Mouse (Mus musculus): ENCODE measurements at regions not wholly inside any gene's neighbourhood (a gene's known extent, or its start where the extent isn't known, plus 50 kb on each side); places are given as distances from the start of the nearest gene placed in this dataset.
A peak's percentile ranks its signal among the peaks of the same experiment; 100 is the strongest.

DNA sequence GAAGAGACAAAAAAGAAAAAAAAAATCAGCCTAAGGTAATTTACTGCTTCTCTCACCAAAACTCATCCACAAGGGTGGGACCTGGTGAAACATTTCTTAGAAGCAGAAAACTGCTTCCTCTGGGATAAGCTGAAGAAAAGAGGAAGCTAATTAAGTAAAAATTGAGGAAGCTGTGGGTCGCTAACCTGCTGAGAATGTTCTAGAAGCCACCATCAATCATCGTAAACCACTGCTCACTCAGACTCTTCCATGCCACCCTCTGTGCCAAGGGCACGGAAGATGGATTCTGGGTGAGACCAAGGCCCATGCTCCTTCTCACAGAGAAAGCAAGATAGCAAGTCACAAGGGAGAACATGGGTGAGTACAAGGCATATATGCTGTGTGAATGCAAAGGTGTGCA is 272.7 kb upstream of the Prox1 start:
- Histone ChIP-seq H3K36me3 (replicated peaks; ENCODE audit: control insufficient read depth, insufficient read depth, low read depth, low read length) (no peaks in the 10 kb centered on the region), H3K9ac (replicated peaks; ENCODE audit: low read length) (no peak overlapping the region), H3K4me1 (ENCODE audit: control insufficient read depth, insufficient read depth, low read length) (no peaks in the 10 kb centered on the region), H3K4me2 (ENCODE audit: low read depth, low read length) (no peak overlapping the region), H3K4me3 (ENCODE audit: low read depth, low read length) (no peak overlapping the region), H3K27ac (replicated peaks; ENCODE audit: low read depth, low read length) (no peak overlapping the region), H3K27me3 (ENCODE audit: control insufficient read depth, insufficient read depth, low read length) (no peaks in the 10 kb centered on the region), H3K9me3 (replicated peaks; ENCODE audit: control insufficient read depth, low read length) (no peaks in the 10 kb centered on the region)
- 86% methylated on average over 3 of the region's 3 CpGs for WGBS
- DNase-seq (ENCODE audit: low spot score) (no peak), ATAC-seq (replicated peaks; ENCODE audit: insufficient number of reproducible peaks, low FRiP score, low TSS enrichment, low read depth) (no peak)

GRCm38 (mm10) chr1:190442166-190442565 is 271.7 kb upstream of the Prox1 start:
- no peaks in the 10 kb centered on the region for H3K4me1 ChIP-seq (ENCODE audit: control insufficient read depth, insufficient read depth, low read length)
- ATAC-seq (replicated peaks; ENCODE audit: insufficient number of reproducible peaks, low FRiP score, low TSS enrichment, low read depth) (no peak), DNase-seq (ENCODE audit: low spot score) (no peak)
- H3K9ac ChIP-seq (replicated peaks; ENCODE audit: low read length), result no peak overlapping the region
- WGBS, result 72% methylated on average over 4 of the region's 4 CpGs
- no peak overlapping the region for H3K27ac ChIP-seq (replicated peaks; ENCODE audit: low read depth, low read length)
- H3K4me2 ChIP-seq (ENCODE audit: low read depth, low read length), result no peak overlapping the region
- no peaks in the 10 kb centered on the region for H3K9me3 ChIP-seq (replicated peaks; ENCODE audit: control insufficient read depth, low read length)
- H3K36me3 ChIP-seq (replicated peaks; ENCODE audit: control insufficient read depth, insufficient read depth, low read depth, low read length), result no peaks in the 10 kb centered on the region
- H3K4me3 ChIP-seq (ENCODE audit: low read depth, low read length), result no peak overlapping the region
- H3K27me3 ChIP-seq (ENCODE audit: control insufficient read depth, insufficient read depth, low read length), result no peaks in the 10 kb centered on the region

- Histone ChIP-seq H3K9me3 (replicated peaks; ENCODE audit: control insufficient read depth, low read length) (no peaks in the 10 kb centered on the region), H3K36me3 (replicated peaks; ENCODE audit: control insufficient read depth, insufficient read depth, low read depth, low read length) (no peaks in the 10 kb centered on the region), H3K27ac (replicated peaks; ENCODE audit: low read depth, low read length) (no peak overlapping the region), H3K4me2 (ENCODE audit: low read depth, low read length) (no peak overlapping the region), H3K9ac (replicated peaks; ENCODE audit: low read length) (no peak overlapping the region), H3K4me3 (ENCODE audit: low read depth, low read length) (no peak overlapping the region), H3K27me3 (ENCODE audit: control insufficient read depth, insufficient read depth, low read length) (no peaks in the 10 kb centered on the region), H3K4me1 (ENCODE audit: control insufficient read depth, insufficient read depth, low read length) (no peaks in the 10 kb centered on the region)
- DNase-seq (ENCODE audit: low spot score) (no peak), ATAC-seq (replicated peaks; ENCODE audit: insufficient number of reproducible peaks, low FRiP score, low TSS enrichment, low read depth) (no peak)
- WGBS, result 89% methylated on average over 2 of the region's 2 CpGs
Measured at GRCm38 (mm10) chr1:190438789-190439188, 268.3 kb upstream of the Prox1 start.

GRCm38 (mm10) chr1:190422874-190423273 is 252.4 kb upstream of the Prox1 start:
- 88% methylated on average over 9 of the region's 9 CpGs for WGBS
- H3K9ac ChIP-seq (replicated peaks; ENCODE audit: low read length), result no peak overlapping the region
- no peaks in the 10 kb centered on the region for H3K27me3 ChIP-seq (ENCODE audit: control insufficient read depth, insufficient read depth, low read length)
- H3K4me1 ChIP-seq (ENCODE audit: control insufficient read depth, insufficient read depth, low read length), result no peaks in the 10 kb centered on the region
- ATAC-seq (replicated peaks; ENCODE audit: insufficient number of reproducible peaks, low FRiP score, low TSS enrichment, low read depth) (no peak), DNase-seq (ENCODE audit: low spot score) (no peak)
- no peaks in the 10 kb centered on the region for H3K9me3 ChIP-seq (replicated peaks; ENCODE audit: control insufficient read depth, low read length)
- no peak overlapping the region for H3K4me2 ChIP-seq (ENCODE audit: low read depth, low read length)
- no peak overlapping the region for H3K4me3 ChIP-seq (ENCODE audit: low read depth, low read length)
- no peak overlapping the region for H3K27ac ChIP-seq (replicated peaks; ENCODE audit: low read depth, low read length)
- H3K36me3 ChIP-seq (replicated peaks; ENCODE audit: control insufficient read depth, insufficient read depth, low read depth, low read length), result no peaks in the 10 kb centered on the region

DNA sequence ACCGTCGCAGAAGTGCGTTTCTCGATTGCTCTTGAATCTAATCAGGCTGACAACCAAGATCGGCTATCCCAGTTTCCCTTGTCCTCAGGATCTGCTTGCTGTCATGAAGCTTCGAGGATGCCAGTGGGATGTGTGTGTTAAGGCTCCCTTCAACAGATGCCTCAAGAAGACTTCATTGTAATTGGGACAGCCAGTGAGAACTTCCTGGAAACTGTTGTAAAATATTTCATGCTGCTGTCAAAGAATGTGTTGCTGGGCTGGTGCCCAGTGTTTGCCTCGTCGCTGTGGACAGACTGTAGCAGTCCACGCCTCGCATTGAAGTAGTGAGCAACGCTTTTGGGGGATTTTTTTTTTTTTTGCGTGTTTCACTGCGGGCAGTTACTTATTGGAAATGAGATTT is 249.2 kb upstream of the Prox1 start:
- Histone ChIP-seq H3K4me1 (ENCODE audit: control insufficient read depth, insufficient read depth, low read length) (no peaks in the 10 kb centered on the region), H3K36me3 (replicated peaks; ENCODE audit: control insufficient read depth, insufficient read depth, low read depth, low read length) (no peaks in the 10 kb centered on the region), H3K4me2 (ENCODE audit: low read depth, low read length) (no peak overlapping the region), H3K27ac (replicated peaks; ENCODE audit: low read depth, low read length) (no peak overlapping the region), H3K27me3 (ENCODE audit: control insufficient read depth, insufficient read depth, low read length) (no peaks in the 10 kb centered on the region), H3K9me3 (replicated peaks; ENCODE audit: control insufficient read depth, low read length) (no peaks in the 10 kb centered on the region), H3K9ac (replicated peaks; ENCODE audit: low read length) (no peak overlapping the region), H3K4me3 (ENCODE audit: low read depth, low read length) (no peak overlapping the region)
- WGBS, result 83% methylated on average over 13 of the region's 13 CpGs
- DNase-seq (ENCODE audit: low spot score) (no peak), ATAC-seq (replicated peaks; ENCODE audit: insufficient number of reproducible peaks, low FRiP score, low TSS enrichment, low read depth) (no peak)

DNA sequence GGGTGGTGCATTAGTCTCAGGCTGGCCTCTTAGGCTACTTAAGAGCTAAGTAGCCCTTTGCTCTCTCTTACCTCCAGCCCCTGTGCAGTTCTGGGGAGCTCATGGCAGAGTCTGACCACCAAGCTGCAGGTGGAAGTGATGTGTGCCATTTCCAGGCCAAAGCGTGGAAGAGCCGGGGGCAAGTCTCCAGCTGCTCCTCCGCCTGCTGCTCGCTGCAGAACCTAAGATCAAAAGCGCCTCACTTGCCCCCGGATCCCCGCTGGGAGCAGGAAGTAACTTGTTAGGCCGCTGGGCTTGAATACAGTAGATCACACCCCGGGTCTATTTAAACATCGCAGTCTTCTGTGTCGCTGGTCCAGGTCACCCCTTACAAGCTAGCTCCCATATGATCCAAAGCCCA is 246.8 kb upstream of the Prox1 start:
- H3K36me3 ChIP-seq (replicated peaks; ENCODE audit: control insufficient read depth, insufficient read depth, low read depth, low read length), result no peaks in the 10 kb centered on the region
- no peak overlapping the region for H3K9ac ChIP-seq (replicated peaks; ENCODE audit: low read length)
- no peaks in the 10 kb centered on the region for H3K9me3 ChIP-seq (replicated peaks; ENCODE audit: control insufficient read depth, low read length)
- H3K4me1 ChIP-seq (ENCODE audit: control insufficient read depth, insufficient read depth, low read length), result no peaks in the 10 kb centered on the region
- peak; percentile 17 for DNase-seq (ENCODE audit: low spot score)
- no peak overlapping the region for H3K4me2 ChIP-seq (ENCODE audit: low read depth, low read length)
- WGBS, result 13% methylated on average over 11 of the region's 11 CpGs
- ATAC-seq (replicated peaks; ENCODE audit: insufficient number of reproducible peaks, low FRiP score, low TSS enrichment, low read depth), result no peak
- no peak overlapping the region for H3K4me3 ChIP-seq (ENCODE audit: low read depth, low read length)
- H3K27ac ChIP-seq (replicated peaks; ENCODE audit: low read depth, low read length), result no peak overlapping the region
- H3K27me3 ChIP-seq (ENCODE audit: control insufficient read depth, insufficient read depth, low read length), result no peaks in the 10 kb centered on the region

GRCm38 (mm10) chr1:190411756-190412155 is 241.2 kb upstream of the Prox1 start:
- no peak overlapping the region for H3K9ac ChIP-seq (replicated peaks; ENCODE audit: low read length)
- no peaks in the 10 kb centered on the region for H3K9me3 ChIP-seq (replicated peaks; ENCODE audit: control insufficient read depth, low read length)
- ATAC-seq (replicated peaks; ENCODE audit: insufficient number of reproducible peaks, low FRiP score, low TSS enrichment, low read depth) (no peak), DNase-seq (ENCODE audit: low spot score) (no peak)
- H3K4me2 ChIP-seq (ENCODE audit: low read depth, low read length), result no peak overlapping the region
- H3K27ac ChIP-seq (replicated peaks; ENCODE audit: low read depth, low read length), result no peak overlapping the region
- H3K27me3 ChIP-seq (ENCODE audit: control insufficient read depth, insufficient read depth, low read length), result no peaks in the 10 kb centered on the region
- H3K36me3 ChIP-seq (replicated peaks; ENCODE audit: control insufficient read depth, insufficient read depth, low read depth, low read length), result no peaks in the 10 kb centered on the region
- no peaks in the 10 kb centered on the region for H3K4me1 ChIP-seq (ENCODE audit: control insufficient read depth, insufficient read depth, low read length)
- WGBS, result 88% methylated on average over 5 of the region's 5 CpGs
- no peak overlapping the region for H3K4me3 ChIP-seq (ENCODE audit: low read depth, low read length)

GRCm38 (mm10) chr1:190403335-190403734 is 232.8 kb upstream of the Prox1 start:
- no peaks in the 10 kb centered on the region for H3K36me3 ChIP-seq (replicated peaks; ENCODE audit: control insufficient read depth, insufficient read depth, low read depth, low read length)
- H3K27ac ChIP-seq (replicated peaks; ENCODE audit: low read depth, low read length), result no peak overlapping the region
- H3K4me1 ChIP-seq (ENCODE audit: control insufficient read depth, insufficient read depth, low read length), result no peaks in the 10 kb centered on the region
- no peak overlapping the region for H3K4me3 ChIP-seq (ENCODE audit: low read depth, low read length)
- H3K27me3 ChIP-seq (ENCODE audit: control insufficient read depth, insufficient read depth, low read length), result no peaks in the 10 kb centered on the region
- H3K4me2 ChIP-seq (ENCODE audit: low read depth, low read length), result no peak overlapping the region
- no peaks in the 10 kb centered on the region for H3K9me3 ChIP-seq (replicated peaks; ENCODE audit: control insufficient read depth, low read length)
- no peak overlapping the region for H3K9ac ChIP-seq (replicated peaks; ENCODE audit: low read length)
- ATAC-seq (replicated peaks; ENCODE audit: insufficient number of reproducible peaks, low FRiP score, low TSS enrichment, low read depth) (no peak), DNase-seq (ENCODE audit: low spot score) (no peak)
- 70% methylated on average over 12 of the region's 12 CpGs for WGBS

GRCm38 (mm10) chr1:190398308-190398707 is 227.8 kb upstream of the Prox1 start:
- H3K4me1 ChIP-seq (ENCODE audit: control insufficient read depth, insufficient read depth, low read length), result no peaks in the 10 kb centered on the region
- H3K4me2 ChIP-seq (ENCODE audit: low read depth, low read length), result no peak overlapping the region
- H3K4me3 ChIP-seq (ENCODE audit: low read depth, low read length), result no peak overlapping the region
- ATAC-seq (replicated peaks; ENCODE audit: insufficient number of reproducible peaks, low FRiP score, low TSS enrichment, low read depth), result no peak
- H3K9me3 ChIP-seq (replicated peaks; ENCODE audit: control insufficient read depth, low read length), result no peaks in the 10 kb centered on the region
- 63% methylated on average over 6 of the region's 6 CpGs for WGBS
- H3K9ac ChIP-seq (replicated peaks; ENCODE audit: low read length), result no peak overlapping the region
- H3K27ac ChIP-seq (replicated peaks; ENCODE audit: low read depth, low read length), result no peak overlapping the region
- H3K36me3 ChIP-seq (replicated peaks; ENCODE audit: control insufficient read depth, insufficient read depth, low read depth, low read length), result no peaks in the 10 kb centered on the region
- DNase-seq (ENCODE audit: low spot score), result no peak
- H3K27me3 ChIP-seq (ENCODE audit: control insufficient read depth, insufficient read depth, low read length), result no peaks in the 10 kb centered on the region

All from embryonic facial prominence, embryonic 11.5 days (tissue).